Mouse (Mus musculus) layer of hippocampus, adult 18-20 months (tissue): ENCODE measurements at regions not wholly inside any gene's neighbourhood (a gene's known extent, or its start where the extent isn't known, plus 50 kb on each side); places are given as distances from the start of the nearest gene placed in this dataset.
A peak's percentile ranks its signal among the peaks of the same experiment; 100 is the strongest.

Source experiments
- DNase-seq, 2 experiments: peaks; one replicate each; pipeline ENCODE4 v3.0.0; 2022; ENCODE audit warnings: low spot score in 2 of 2

GRCm38 (mm10) chr16:95057596-95057995 is 60.1 kb upstream of the Kcnj6 start:
- no peak for DNase-seq

GRCm38 (mm10) chr16:95064423-95064822 is 66.9 kb upstream of the Kcnj6 start:
- DNase-seq, result no peak

DNA sequence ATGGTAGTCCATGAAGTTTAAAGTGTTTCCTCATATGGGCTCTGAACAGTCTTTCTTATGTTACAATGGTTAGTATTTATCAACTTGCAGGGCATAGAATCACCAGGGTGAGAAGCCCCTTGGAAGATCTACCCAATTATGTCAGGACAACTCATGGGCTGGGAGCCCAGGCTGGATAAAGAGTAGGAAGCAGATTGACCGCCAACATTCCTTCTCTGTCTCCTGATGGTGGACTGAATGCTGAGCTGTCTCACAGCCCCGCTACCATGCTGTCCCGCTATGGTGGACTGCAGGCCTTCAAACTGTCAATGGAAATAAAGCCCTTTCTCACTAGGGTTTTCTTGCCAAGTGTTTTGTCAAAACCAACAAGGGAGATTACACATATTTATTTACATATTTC is 69.2 kb upstream of the Kcnj6 start:
- no peak for DNase-seq

GRCm38 (mm10) chr16:95092471-95093221 is 95.1 kb upstream of the Kcnj6 start:
- DNase-seq, result no peak

- DNase-seq, result no peak
Observed at GRCm38 (mm10) chr16:95093753-95094152, 96.3 kb upstream of the Kcnj6 start.

DNA sequence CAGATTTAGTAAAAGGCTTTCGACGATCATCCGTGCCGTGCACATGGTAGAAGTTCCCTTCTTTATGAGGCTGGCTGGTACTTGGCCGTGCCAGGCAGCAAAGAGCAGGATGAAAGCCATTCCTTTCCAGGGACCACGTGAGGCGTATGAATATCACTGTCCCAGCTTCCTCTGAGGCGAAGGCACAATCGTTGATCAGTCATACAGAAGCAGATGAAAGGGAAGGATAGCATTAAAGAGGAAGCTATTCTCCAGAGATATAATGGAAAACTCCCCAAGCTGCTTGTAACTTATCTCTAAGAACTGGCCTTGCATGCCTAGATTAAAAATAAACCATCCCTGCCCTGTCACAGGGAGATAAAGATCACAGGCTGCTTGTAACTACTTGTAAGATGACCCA is 103.5 kb upstream of the Kcnj6 start:
- no peak for DNase-seq

- DNase-seq, result peak; percentile 37 to 67
Observed at GRCm38 (mm10) chr16:95117531-95117930, 120.0 kb upstream of the Kcnj6 start.

DNA sequence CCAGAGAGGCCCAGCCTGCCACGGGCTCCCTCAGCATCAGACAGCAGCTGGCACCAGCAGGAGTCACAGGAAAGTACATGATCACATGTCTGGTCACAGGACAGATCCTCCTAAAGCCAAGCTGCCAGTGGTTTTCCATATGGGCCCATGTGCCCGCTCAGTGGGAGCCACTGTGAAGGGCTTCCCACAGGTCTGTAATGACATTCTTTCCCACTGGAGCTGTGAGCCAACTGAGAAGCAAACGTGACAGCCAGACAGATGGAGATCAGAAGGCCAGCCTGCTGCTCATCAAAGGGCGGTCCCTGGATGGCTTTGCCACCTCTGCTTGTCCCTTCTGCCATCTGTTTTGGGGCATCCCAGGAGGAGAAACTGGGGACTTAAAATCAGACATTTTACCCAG is 121.8 kb upstream of the Kcnj6 start:
- peak in 1 of 2 experiments; percentile 11 for DNase-seq

DNA sequence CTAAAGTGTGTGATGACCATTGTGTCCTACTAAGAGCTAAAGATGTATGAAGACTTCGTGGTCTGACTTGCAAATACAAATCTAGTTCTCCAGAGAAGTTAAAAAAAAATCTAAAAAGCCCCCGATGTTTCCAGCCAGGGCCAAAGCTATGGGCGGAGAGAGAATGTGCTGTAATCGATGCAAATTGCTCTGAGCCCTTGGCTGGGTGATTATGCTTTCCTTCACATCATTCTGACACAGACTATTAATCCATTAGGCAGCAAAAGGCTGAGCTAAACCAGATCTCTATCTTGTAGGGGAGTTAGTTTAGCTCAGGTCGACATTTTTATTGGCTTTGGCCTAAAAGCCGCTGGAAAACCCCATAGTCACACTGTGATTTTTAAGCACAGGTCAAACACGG is 124.5 kb upstream of the Kcnj6 start:
- no peak for DNase-seq

DNA sequence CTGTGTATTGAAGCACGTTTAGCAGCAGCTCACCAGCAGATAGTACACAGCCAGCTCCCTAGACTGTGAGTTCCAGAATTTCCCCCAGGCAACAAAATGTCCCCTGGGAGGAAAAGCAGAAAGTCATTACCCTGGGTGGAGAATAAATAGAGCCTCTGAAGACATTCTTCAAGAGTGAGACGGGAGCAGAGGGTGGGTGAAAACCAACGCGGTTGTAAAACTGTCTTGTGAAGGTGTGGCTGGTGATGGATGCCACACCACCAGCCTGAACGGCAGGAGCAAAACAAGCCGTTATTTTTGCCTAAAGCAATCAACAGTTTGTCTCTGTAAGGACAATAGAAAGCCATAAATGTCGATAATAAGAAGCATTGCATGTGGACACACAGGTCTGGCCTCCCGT is 129.7 kb upstream of the Kcnj15 start:
- no peak for DNase-seq

GRCm38 (mm10) chr16:95131815-95132214 is 125.5 kb upstream of the Kcnj15 start:
- peak in 1 of 2 experiments; percentile 15 for DNase-seq

DNA sequence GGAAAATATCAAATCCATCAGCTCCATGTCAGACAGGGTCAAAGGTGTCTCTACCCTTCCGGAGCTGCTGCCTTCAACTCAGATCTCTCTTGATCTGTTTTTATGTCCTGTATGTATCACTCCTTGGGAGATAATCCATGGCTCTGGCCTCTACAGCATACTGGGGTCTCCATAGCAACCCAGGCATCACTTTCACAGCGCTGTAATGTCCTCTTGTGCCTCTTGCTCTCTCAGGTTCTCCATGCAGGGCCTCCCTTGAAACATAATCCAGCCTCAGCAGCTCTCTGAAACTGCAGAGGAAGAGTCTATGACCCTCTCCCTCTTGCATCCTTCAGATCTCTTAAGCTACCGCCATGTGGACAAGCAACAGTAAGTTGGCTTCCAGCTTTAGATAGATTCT is 118.5 kb upstream of the Kcnj15 start:
- DNase-seq, result no peak

DNA sequence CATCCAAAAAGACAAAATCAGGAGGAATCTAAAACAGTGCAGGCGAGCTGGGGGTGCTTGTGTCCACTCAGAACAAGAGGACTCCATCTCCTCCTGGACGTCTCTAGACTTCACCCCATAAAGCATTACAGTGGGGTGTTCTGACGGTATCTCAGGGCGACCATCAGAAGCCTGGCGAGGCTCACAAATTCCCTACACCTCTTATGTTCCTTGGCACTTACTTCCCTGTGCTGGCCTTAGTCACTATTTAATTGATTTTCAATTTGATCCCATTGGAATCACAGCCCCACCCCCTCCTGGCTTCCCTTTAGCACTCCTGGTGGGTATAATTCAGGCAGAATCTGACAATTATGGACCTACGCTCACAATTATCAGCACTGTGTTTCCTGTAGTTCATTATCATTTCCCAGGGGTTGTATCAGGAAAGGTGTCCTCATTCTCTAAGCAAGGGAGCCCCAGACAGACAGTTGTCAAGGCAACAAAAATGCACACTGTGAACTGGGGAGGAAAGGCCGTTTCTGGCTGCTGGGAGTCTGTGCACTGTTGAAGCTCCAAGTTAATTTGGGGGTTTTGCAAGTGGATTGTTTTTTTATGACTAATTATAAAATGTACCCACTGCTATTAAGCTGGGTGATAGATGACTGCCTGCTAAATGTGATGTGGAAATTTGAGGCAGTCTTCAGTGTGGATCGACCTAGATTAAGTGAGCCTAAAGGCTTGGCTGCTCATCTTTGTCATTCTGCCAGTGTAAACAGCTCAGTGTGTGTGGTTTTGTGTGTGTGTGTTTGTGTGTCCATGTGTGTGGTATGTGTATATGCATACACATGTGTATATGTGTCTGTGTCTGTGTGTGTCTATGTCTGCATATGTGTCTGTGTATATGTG is 115.6 kb upstream of the Kcnj15 start:
- DNase-seq, result peak in 1 of 2 experiments; percentile 47

DNA sequence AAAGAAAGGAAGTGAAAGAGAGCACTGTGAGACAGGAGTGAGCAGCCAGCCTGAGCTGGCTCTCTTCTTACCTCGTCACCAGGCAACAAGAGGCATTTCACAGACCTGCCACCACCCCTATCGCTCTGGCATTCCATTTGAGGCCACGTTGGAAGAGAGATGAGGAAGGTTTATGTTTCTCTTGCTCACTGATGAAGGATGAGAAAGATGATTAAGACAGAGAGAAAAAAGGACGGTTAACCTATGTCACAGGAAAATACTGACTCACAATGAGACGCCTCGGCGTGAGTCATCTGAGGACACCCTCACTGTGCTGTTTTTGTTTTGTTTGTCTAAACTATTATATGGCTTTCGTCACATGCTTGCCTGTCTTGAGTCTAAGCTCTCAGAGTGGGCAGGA is 106.9 kb upstream of the Kcnj15 start:
- DNase-seq, result peak; percentile 6 to 30

DNA sequence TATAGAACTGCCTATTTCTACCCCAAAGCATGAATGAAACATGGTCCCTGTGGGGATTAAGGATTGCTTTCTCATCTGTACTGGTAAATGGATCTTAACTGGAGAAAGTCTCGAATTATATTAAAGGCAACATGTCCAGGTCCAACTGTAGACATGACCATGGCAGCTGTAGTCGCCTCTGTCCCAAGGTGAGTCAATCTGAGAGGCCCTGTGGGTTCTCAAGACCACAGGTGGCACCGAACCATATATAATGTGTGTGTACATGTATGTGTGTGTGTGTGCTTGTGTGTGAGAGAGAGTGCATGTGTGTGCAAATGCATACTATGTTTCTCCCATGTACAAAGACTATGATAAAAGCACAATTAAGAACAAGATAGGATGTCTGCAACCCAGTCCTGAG is 105.9 kb upstream of the Kcnj15 start:
- DNase-seq, result no peak

- DNase-seq, result no peak
Observed at GRCm38 (mm10) chr16:95151914-95152313, 105.4 kb upstream of the Kcnj15 start.

GRCm38 (mm10) chr16:95152742-95153383 is 104.5 kb upstream of the Kcnj15 start:
- peak in 1 of 2 experiments; percentile 26 for DNase-seq

DNA sequence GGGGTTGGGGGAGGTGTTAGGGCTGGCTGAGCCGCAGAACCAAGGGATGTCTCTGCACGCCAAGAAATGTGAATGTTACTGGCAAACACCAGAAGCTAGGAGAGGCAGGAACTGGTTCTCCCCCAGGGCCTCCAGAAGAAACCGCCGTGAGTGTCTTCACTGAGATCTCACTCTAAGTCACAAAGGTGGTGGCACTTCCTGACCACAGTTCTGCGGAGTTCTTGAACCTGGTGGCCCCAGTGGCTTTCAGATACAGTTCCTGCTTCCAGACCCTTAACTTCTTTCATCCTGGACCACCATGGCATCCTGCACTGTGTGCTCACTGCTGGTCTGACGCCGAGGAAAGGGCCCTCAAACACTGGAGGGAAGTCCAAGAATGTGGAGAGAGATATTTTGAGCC is 89.0 kb upstream of the Kcnj15 start:
- no peak for DNase-seq

DNA sequence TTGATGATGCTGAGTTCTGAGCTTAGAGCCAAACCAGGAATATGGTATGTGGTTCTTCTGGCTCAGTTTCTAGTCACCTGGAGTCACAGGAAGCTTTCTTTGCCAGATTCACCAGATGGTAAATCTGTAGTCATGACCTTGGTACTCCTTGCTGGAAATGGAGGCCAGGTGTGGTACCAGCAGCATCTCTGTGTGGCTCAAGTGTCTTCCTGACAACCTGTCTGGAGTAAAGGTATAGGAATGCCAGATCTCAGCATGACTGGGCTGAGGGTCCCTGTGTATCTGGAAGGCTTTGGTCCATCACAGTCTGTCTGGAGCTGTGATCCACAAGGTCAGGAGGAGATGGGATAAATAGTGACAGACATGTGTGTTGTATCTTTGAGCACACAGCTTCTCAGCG is 88.0 kb upstream of the Kcnj15 start:
- no peak for DNase-seq

GRCm38 (mm10) chr16:95180562-95180961 is 76.8 kb upstream of the Kcnj15 start:
- DNase-seq, result no peak

DNA sequence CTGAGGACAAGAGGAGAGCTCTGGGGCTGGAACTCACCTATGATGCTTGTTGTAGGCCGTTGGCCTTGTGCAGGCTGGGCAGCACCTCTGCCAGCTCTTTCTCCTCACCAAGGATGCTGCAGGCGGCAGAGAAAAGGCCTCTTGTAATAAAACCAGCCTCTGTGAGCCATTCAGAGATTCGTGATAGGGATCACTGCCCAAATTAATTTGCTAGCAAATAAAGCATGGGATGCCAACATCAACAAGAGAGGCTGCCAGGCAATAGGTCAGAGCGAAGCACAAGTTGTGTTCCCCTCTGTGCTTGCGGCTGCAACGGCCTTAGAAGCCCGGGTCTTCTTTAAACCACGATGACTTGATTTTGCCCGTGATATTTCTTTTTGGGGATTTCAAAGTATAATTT is 72.0 kb upstream of the Kcnj15 start:
- DNase-seq, result no peak

DNA sequence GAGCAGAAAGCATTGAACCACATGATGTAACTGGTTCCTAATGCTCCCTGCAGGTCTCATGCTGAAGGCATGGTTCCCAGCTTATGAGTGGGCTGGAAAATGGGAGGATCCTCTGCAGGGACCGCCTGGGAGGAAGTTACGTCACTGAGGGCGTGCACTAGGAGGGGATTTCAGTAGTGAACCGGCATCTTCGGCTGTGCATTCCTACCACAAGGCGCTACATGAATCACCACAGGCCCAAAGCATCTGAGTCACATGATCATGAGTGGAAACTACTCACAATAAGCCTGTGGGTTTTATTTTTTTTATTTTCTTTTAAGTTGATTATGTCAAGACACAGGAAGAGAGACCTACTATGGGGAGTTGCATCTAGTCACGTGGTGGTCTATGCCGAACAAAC is 68.2 kb upstream of the Kcnj15 start:
- DNase-seq, result no peak
